In the genomic region with DNA sequence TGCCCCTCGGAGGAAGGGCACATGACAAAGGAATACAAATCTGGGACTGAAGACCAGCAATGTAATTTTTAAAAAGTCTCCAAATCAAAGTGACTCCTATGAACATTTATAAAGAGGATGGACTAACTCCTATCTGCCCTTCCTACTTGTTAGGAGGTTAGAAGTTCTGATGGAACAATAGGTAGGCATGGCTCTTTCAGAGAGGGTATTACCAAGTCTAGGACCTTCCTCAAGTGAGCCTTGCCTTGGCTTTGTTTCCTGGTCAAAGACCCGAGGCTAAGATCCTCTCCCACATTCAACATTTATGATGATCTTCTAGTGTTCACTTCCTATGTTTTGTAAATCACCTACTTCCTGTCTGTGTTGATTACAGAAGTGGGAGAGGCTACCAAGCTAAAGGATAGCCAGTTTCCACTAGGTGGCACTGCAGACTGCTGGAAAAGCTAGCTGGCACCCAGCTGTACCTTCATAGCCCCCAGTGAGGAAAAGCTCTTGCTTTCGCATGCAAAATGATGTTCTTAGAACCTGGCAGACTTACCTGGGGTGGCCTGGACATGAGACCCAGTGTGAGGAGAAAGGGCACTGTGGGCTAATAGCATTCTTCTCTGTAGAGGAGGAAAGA, we compare ENCODE assay signal across 9 mouse cellular contexts.
DNase-seq lines count a peak whose midpoint lies in the region; ATAC-seq lines count a peak whose summit lies in the region.
"Had no signal": no experiment of that assay in that cellular context is flagged by ENCODE, and none has a peak within 500 bp of the region (broad histone marks: within the 10 kb centered on the region; RNA-seq: fewer than 3 reads in every experiment).

No protein-coding gene starts in this region.

- H3K4me2 ChIP-seq in forebrain, embryonic 15.5 days (replicated peaks): no peak overlapping the region
- no peak overlapping the region for H3K4me2 ChIP-seq in midbrain, embryonic 11.5 days
- H3K4me2 ChIP-seq in stomach, embryonic 14.5 days (replicated peaks; ENCODE audit: low read depth, low read length): no peak overlapping the region
- H3K4me2 ChIP-seq: limb, embryonic 15.5 days had no signal

- no peak overlapping the region for H3K27ac ChIP-seq in forebrain, embryonic 15.5 days (replicated peaks)
- no peak overlapping the region for H3K27ac ChIP-seq in midbrain, embryonic 11.5 days (ENCODE audit: low read depth, low read length)
- H3K27ac ChIP-seq in stomach, embryonic 14.5 days (ENCODE audit: low read length): no peak overlapping the region
- H3K27ac ChIP-seq: limb, embryonic 15.5 days had no signal

- peak; percentile 10 for DNase-seq in CD4-positive, CD25-positive, alpha-beta regulatory T cell, adult 2 months (ENCODE audit: low read depth, low spot score)
- DNase-seq in cerebellum, adult 11 months: peak; percentile 25
- DNase-seq in hindlimb bud, embryonic 11.5 days (ENCODE audit: extremely low spot score, low read depth, low spot score): peak; percentile 50
- peak; percentile 46 to 67 for DNase-seq in left cerebral cortex, postnatal 10 days (ENCODE audit: extremely low spot score in 1 of 2, low spot score in 2 of 2)
- DNase-seq in midbrain, embryonic 11.5 days (ENCODE audit: low spot score, missing footprints): peak; percentile 92

- peaks cover 42% of the 10 kb centered on the region for H3K36me3 ChIP-seq in forebrain, embryonic 15.5 days
- H3K36me3 ChIP-seq in midbrain, embryonic 11.5 days (ENCODE audit: control insufficient read depth, insufficient read depth, low read length): no peaks in the 10 kb centered on the region
- H3K36me3 ChIP-seq in stomach, embryonic 14.5 days (ENCODE audit: control insufficient read depth, insufficient read depth, low read length): no peaks in the 10 kb centered on the region
- H3K36me3 ChIP-seq: limb, embryonic 15.5 days had no signal

- no peaks in the 10 kb centered on the region for H3K27me3 ChIP-seq in forebrain, embryonic 15.5 days
- H3K27me3 ChIP-seq in midbrain, embryonic 11.5 days (ENCODE audit: control insufficient read depth, insufficient read depth, low read length): no peaks in the 10 kb centered on the region
- no peaks in the 10 kb centered on the region for H3K27me3 ChIP-seq in stomach, embryonic 14.5 days (ENCODE audit: control insufficient read depth, insufficient read depth, low read length)
- H3K27me3 ChIP-seq: limb, embryonic 15.5 days had no signal

- H3K4me3 ChIP-seq in forebrain, embryonic 15.5 days: no peak overlapping the region
- H3K4me3 ChIP-seq in midbrain, embryonic 11.5 days (ENCODE audit: low read depth, low read length): no peak overlapping the region
- no peak overlapping the region for H3K4me3 ChIP-seq in stomach, embryonic 14.5 days (ENCODE audit: low read depth, low read length)
- H3K4me3 ChIP-seq: limb, embryonic 15.5 days had no signal

- H3K9me3 ChIP-seq in forebrain, embryonic 15.5 days: no peaks in the 10 kb centered on the region
- H3K9me3 ChIP-seq in midbrain, embryonic 11.5 days (ENCODE audit: control insufficient read depth, low read length): no peaks in the 10 kb centered on the region
- H3K9me3 ChIP-seq in stomach, embryonic 14.5 days (ENCODE audit: control insufficient read depth, low read depth, low read length): no peaks in the 10 kb centered on the region
- H3K9me3 ChIP-seq: limb, embryonic 15.5 days had no signal

- no peak overlapping the region for H3K9ac ChIP-seq in forebrain, embryonic 15.5 days (replicated peaks)
- no peak overlapping the region for H3K9ac ChIP-seq in midbrain, embryonic 11.5 days (ENCODE audit: low read length)
- no peak overlapping the region for H3K9ac ChIP-seq in stomach, embryonic 14.5 days (replicated peaks; ENCODE audit: low read depth, low read length)
- H3K9ac ChIP-seq: limb, embryonic 15.5 days had no signal

- no peaks in the 10 kb centered on the region for H3K4me1 ChIP-seq in forebrain, embryonic 15.5 days
- no peaks in the 10 kb centered on the region for H3K4me1 ChIP-seq in midbrain, embryonic 11.5 days (ENCODE audit: control insufficient read depth, insufficient read depth, low read length)
- no peaks in the 10 kb centered on the region for H3K4me1 ChIP-seq in stomach, embryonic 14.5 days (ENCODE audit: control insufficient read depth, insufficient read depth, low read length)

- WGBS in forebrain, embryonic 15.5 days: 44% methylated on average over 3 of the region's 3 CpGs
- 46% methylated on average over 3 of the region's 3 CpGs for WGBS in midbrain, embryonic 11.5 days
- 37% methylated on average over 3 of the region's 3 CpGs for WGBS in stomach, embryonic 14.5 days

- no peak for ATAC-seq in CD4-positive, CD25-positive, alpha-beta regulatory T cell, adult 4 months
- peak; percentile 81 for ATAC-seq in forebrain, embryonic 15.5 days (replicated peaks)
- peak; percentile 70; the same call in 1 of the 2 replicates for ATAC-seq in midbrain, embryonic 11.5 days (ENCODE audit: low FRiP score)
- ATAC-seq in stomach, embryonic 14.5 days (ENCODE audit: insufficient number of reproducible peaks, insufficient read depth, low FRiP score, low read depth): peak; percentile 74; the same call in 1 of the 2 replicates

- intact Hi-C loops in left cerebral cortex, postnatal 10 days (cut with DNase I): loop anchor here (1.0 to 5.0 kb wide), 2 partner anchors 282 to 465 kb away; no protein-coding TSS in a partner anchor

Comparison
In these comparisons a context has a peak if more than half of its experiments do, and no peak if none do; other contexts are left out.
1. DNase-seq: peak in every context shown above with its lines; median percentile 92 in midbrain, embryonic 11.5 days; 56 in left cerebral cortex, postnatal 10 days; 50 in hindlimb bud, embryonic 11.5 days; 25 in cerebellum, adult 11 months; 10 in CD4-positive, CD25-positive, alpha-beta regulatory T cell, adult 2 months.